Mouse (Mus musculus): ENCODE data around the gene Larp4b. TPM values are rescaled to one million over a fixed set of nuclear protein-coding genes. Genes with fewer than 3 reads are reported as not detected.

The Larp4b gene
- polyA plus RNA-seq, 1 experiment from 2014 or later: 38.3 TPM

DNA sequence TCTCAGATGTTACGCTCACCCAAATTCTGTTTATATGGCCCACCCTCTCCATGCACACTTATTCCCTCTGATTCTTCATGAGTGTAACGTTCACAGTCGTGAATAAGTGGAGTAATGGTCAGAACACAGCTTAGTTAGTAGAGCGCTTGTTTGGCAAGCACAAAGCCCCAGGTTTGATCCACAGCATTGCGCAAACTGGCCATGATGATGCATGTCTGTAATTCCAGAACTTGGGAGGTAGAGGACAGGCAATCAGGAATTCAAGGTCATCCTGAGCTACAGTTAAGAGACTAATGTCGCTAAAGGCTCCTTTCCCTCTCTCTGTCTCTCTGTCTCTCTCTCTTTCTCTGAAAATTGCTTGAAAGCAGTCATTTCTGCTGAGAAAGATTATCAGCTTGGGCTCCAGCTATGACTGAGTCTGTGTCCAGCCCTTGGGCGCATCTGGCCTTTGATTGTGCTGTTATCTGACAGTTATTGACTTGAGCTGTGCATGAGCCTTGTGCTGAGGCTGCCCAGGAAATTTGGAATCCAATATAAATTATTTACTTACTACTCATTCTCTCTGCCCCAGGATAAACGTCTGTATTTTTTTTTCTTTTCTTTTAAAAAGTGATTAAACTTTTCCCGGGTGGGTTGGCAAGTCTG lies 129.2 kb downstream of the Larp4b start:
- Histone ChIP-seq H3K9ac (no peak overlapping the region), H3K4me2 (replicated peaks) (peak overlapping the region; percentile 38; the same call in 1 of the 2 replicates), H3K36me3 (no peaks in the 10 kb centered on the region), H3K27ac (no peak overlapping the region), H3K9me3 (no peaks in the 10 kb centered on the region), H3K4me1 (replicated peaks) (no peaks in the 10 kb centered on the region; the same call in 1 of the 2 replicates), H3K27me3 (replicated peaks) (no peaks in the 10 kb centered on the region), H3K4me3 (replicated peaks) (no peak overlapping the region)
- ATAC-seq: no peak
- 75% methylated on average over 9 of the region's 9 CpGs for WGBS

Other genes starting within 250 kb of the Larp4b start
- 14.0 and 16.6 TPM in 2 replicates for gene Wdr37, start 222.0 kb upstream of the Larp4b start, polyA plus RNA-seq (2015; fragmentation: Nextera tagmentation; extraction: Ambion mirVana)
- gene Idi1, start 208.4 kb upstream of the Larp4b start, polyA plus RNA-seq (2015; fragmentation: Nextera tagmentation; extraction: Ambion mirVana): 126 and 131 TPM in 2 replicates
- gene Gm9745, start 145.7 kb upstream of the Larp4b start, polyA plus RNA-seq (2015; fragmentation: Nextera tagmentation; extraction: Ambion mirVana): not detected in 2 replicates
- gene Idi2, start 141.0 kb upstream of the Larp4b start, polyA plus RNA-seq (2015; fragmentation: Nextera tagmentation; extraction: Ambion mirVana): not detected in 2 replicates
- 75.6 and 77.8 TPM in 2 replicates for gene Gtpbp4, start 97.8 kb upstream of the Larp4b start, polyA plus RNA-seq (2015; fragmentation: Nextera tagmentation; extraction: Ambion mirVana)
- 4.1 and 4.2 TPM in 2 replicates for gene Dip2c, start 182.6 kb downstream of the Larp4b start, polyA plus RNA-seq (2015; fragmentation: Nextera tagmentation; extraction: Ambion mirVana)